Mouse (Mus musculus) liver, embryonic 12.5 days (tissue): Measurements from ENCODE around the gene Uggt1. TPM values are rescaled to one million over a fixed set of nuclear protein-coding genes. Genes with fewer than 3 reads are reported as not detected.

ENCODE experiments used
- ATAC-seq: fragments of 200-750 bp; cut with Nextera tagmentation; 2 replicates; pipeline ENCODE4 v1.8.0; 2017; ENCODE audit warnings: moderate number of reproducible peaks, mild to moderate bottlenecking, moderate library complexity
- H3K27ac ChIP-seq: fragments of 300-500 bp; sonication (generic); 2 replicates; pipeline ENCODE4 v1.5.1; 2016; ENCODE audit warnings: mild to moderate bottlenecking
- H3K27me3 ChIP-seq: fragments of 300-500 bp; sonication (generic); replicated peaks from 2 replicates; pipeline ENCODE4 v1.6.1; 2016; ENCODE audit warnings: mild to moderate bottlenecking, moderate library complexity
- H3K36me3 ChIP-seq: fragments of 300-500 bp; sonication (generic); 2 replicates; pipeline ENCODE4 v1.6.1; 2016; ENCODE audit warnings: mild to moderate bottlenecking, moderate library complexity
- H3K4me1 ChIP-seq: fragments of 300-500 bp; sonication (generic); 2 replicates; pipeline ENCODE4 v1.6.1; 2016
- H3K4me2 ChIP-seq: fragments of 300-500 bp; sonication (generic); 2 replicates; pipeline ENCODE4 v1.6.1; 2016; ENCODE audit warnings: mild to moderate bottlenecking, moderate library complexity
- H3K4me3 ChIP-seq: fragments of 300-500 bp; sonication (generic); 2 replicates; pipeline ENCODE4 v1.5.1; 2016; ENCODE audit warnings: mild to moderate bottlenecking, moderate library complexity
- H3K9ac ChIP-seq: fragments of 300-500 bp; sonication (generic); 2 replicates; pipeline ENCODE4 v1.6.1; 2016; ENCODE audit warnings: mild to moderate bottlenecking, moderate library complexity
- H3K9me3 ChIP-seq: fragments of 300-500 bp; sonication (generic); replicated peaks from 2 replicates; pipeline ENCODE4 v1.6.1; 2016; ENCODE audit warnings: mild to moderate bottlenecking, moderate library complexity
- WGBS: fragments of 180-500 bp; shearing (Covaris S2); methylation state at CpG from one replicate; pipeline ENCODE4 v1.1.7; 2016; ENCODE audit not compliant: insufficient replicate concordance; 5-methylcytosine and 5-hydroxymethylcytosine counted together
- polyA plus RNA-seq: library from polyadenylated mRNA; unstranded; fragments of >200 nt; fragmentation: Nextera tagmentation; extraction: Ambion mirVana; gene quantifications from 2 replicates; pipeline ENCODE4 v1.2.1, GENCODE M21; 2016

The Uggt1 gene
- polyA plus RNA-seq, 1 experiment from 2014 or later, result 28.5 TPM

- no peak overlapping the region for H3K4me3 ChIP-seq
- H3K4me2 ChIP-seq, result no peak overlapping the region
- no peak overlapping the region for H3K27ac ChIP-seq
- no peak overlapping the region for H3K9ac ChIP-seq
- H3K36me3 ChIP-seq, result peaks cover 78% of the 10 kb centered on the region
- ATAC-seq, result no peak
- WGBS, result 66% methylated on average over 7 of the region's 7 CpGs
- H3K9me3 ChIP-seq, result no peaks in the 10 kb centered on the region
- H3K27me3 ChIP-seq, result no peaks in the 10 kb centered on the region
- no peaks in the 10 kb centered on the region for H3K4me1 ChIP-seq
Observed at GRCm38 (mm10) chr1:36230919-36231705, 13.4 kb downstream of the Uggt1 start.

DNA sequence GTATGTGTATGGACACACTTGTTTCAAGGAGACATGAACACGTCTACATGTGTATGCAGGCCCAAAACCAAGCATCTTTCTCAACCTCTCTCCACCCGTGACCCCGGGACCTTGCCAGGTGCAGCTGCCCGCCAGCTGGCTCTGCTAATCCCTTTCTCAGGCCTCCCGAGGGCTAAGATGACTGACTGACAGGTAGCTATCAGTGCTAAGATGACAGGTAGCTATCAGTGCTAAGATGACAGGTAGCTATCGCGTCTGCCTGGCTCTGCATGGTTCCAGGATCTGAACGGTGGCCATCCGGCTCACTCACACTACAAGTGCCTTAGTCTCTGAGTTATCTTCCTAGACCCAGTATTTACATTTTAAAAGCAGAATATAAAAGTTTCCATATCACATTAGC, 16.1 kb downstream of the Uggt1 start:
- no peak overlapping the region for H3K27ac ChIP-seq
- 81% methylated on average over 9 of the region's 9 CpGs for WGBS
- no peaks in the 10 kb centered on the region for H3K4me1 ChIP-seq
- no peaks in the 10 kb centered on the region for H3K27me3 ChIP-seq
- peaks cover 85% of the 10 kb centered on the region for H3K36me3 ChIP-seq
- H3K4me2 ChIP-seq, result no peak overlapping the region
- no peak overlapping the region for H3K9ac ChIP-seq
- H3K9me3 ChIP-seq, result no peaks in the 10 kb centered on the region
- H3K4me3 ChIP-seq, result no peak overlapping the region
- no peak for ATAC-seq

DNA sequence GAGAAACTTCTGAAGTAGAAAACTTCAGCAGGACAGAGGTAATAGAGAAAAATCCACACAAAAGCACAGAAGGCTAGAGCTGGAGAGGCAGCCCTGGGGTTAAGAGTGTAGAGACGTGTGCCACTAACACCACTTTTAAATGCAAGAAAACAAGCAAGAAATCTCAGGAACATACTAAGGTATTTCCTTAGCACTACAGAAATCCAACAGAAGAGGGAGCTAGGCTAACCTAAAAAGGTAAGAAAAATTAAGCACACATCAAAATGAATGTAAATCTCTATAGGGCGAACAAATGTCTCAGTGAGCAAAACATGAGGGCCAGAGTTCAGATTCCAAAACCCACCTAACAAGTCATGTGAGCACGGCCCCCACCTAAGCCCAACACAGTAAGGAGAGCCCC, 19.9 kb downstream of the Uggt1 start:
- Histone ChIP-seq H3K4me2 (no peak overlapping the region), H3K27me3 (no peaks in the 10 kb centered on the region), H3K4me1 (no peaks in the 10 kb centered on the region), H3K36me3 (peaks cover 90% of the 10 kb centered on the region), H3K9me3 (no peaks in the 10 kb centered on the region), H3K4me3 (no peak overlapping the region), H3K9ac (no peak overlapping the region), H3K27ac (no peak overlapping the region)
- no peak for ATAC-seq
- WGBS, result 86% methylated on average over 3 of the region's 3 CpGs

GRCm38 (mm10) chr1:36214324-36214723, 30.2 kb downstream of the Uggt1 start:
- Histone ChIP-seq H3K27me3 (no peaks in the 10 kb centered on the region), H3K4me3 (no peak overlapping the region), H3K4me2 (peak overlapping the region; percentile 32), H3K9me3 (no peaks in the 10 kb centered on the region), H3K27ac (peak overlapping the region; percentile 52; the same call in 1 of the 2 replicates), H3K36me3 (peaks cover 79% of the 10 kb centered on the region), H3K4me1 (peaks cover 22% of the 10 kb centered on the region), H3K9ac (no peak overlapping the region)
- peak; percentile 90 for ATAC-seq
- 40% methylated on average over 4 of the region's 4 CpGs for WGBS

GRCm38 (mm10) chr1:36201739-36202138, 42.8 kb downstream of the Uggt1 start:
- no peak for ATAC-seq
- Histone ChIP-seq H3K27me3 (no peaks in the 10 kb centered on the region), H3K4me1 (peaks cover 4% of the 10 kb centered on the region), H3K4me2 (no peak overlapping the region), H3K9ac (no peak overlapping the region), H3K4me3 (no peak overlapping the region), H3K27ac (no peak overlapping the region), H3K9me3 (no peaks in the 10 kb centered on the region), H3K36me3 (peaks cover 75% of the 10 kb centered on the region)
- 86% methylated on average over 12 of the region's 12 CpGs for WGBS

- 92% methylated on average over 3 of the region's 3 CpGs for WGBS
- Histone ChIP-seq H3K9me3 (no peaks in the 10 kb centered on the region), H3K36me3 (peaks cover 96% of the 10 kb centered on the region), H3K4me2 (no peak overlapping the region), H3K4me1 (no peaks in the 10 kb centered on the region), H3K27me3 (no peaks in the 10 kb centered on the region), H3K4me3 (no peak overlapping the region), H3K27ac (no peak overlapping the region), H3K9ac (no peak overlapping the region)
- no peak for ATAC-seq
Observed at GRCm38 (mm10) chr1:36194482-36194881, 50.0 kb downstream of the Uggt1 start.

- H3K27ac ChIP-seq, result no peak overlapping the region
- no peak overlapping the region for H3K9ac ChIP-seq
- WGBS, result 79% methylated on average over 11 of the region's 11 CpGs
- no peaks in the 10 kb centered on the region for H3K27me3 ChIP-seq
- peaks cover 97% of the 10 kb centered on the region for H3K36me3 ChIP-seq
- H3K4me3 ChIP-seq, result no peak overlapping the region
- no peaks in the 10 kb centered on the region for H3K9me3 ChIP-seq
- H3K4me2 ChIP-seq, result no peak overlapping the region
- no peaks in the 10 kb centered on the region for H3K4me1 ChIP-seq
- no peak for ATAC-seq
Observed at GRCm38 (mm10) chr1:36191966-36192365, 52.6 kb downstream of the Uggt1 start.

DNA sequence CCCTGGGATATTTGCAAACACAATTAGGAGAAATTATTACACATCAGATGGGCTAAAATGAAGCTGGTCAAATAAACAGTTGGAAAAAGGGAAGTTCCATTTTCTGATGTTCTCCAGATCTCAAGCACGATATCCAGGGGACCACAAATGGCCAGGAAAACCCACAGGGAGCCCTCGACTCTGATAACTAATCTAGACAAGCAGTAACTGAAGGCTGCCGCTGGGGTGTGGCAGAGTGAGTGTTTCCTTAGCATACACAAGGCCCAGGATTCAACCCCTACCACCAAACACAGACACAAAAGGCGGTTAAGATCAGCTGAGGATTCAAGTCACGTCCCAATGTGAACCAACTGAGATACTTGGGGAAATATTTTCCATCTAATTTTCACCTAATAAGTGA, 64.5 kb downstream of the Uggt1 start:
- peak; percentile 65 for ATAC-seq
- no peaks in the 10 kb centered on the region for H3K9me3 ChIP-seq
- no peak overlapping the region for H3K4me3 ChIP-seq
- 17% methylated on average over 5 of the region's 5 CpGs for WGBS
- no peak overlapping the region for H3K27ac ChIP-seq
- no peak overlapping the region for H3K4me2 ChIP-seq
- no peaks in the 10 kb centered on the region for H3K27me3 ChIP-seq
- peaks cover 16% of the 10 kb centered on the region for H3K4me1 ChIP-seq
- H3K36me3 ChIP-seq, result peaks cover 92% of the 10 kb centered on the region
- no peak overlapping the region for H3K9ac ChIP-seq

- 88% methylated on average over 8 of the region's 8 CpGs for WGBS
- H3K9ac ChIP-seq, result no peak overlapping the region
- peaks cover 91% of the 10 kb centered on the region for H3K36me3 ChIP-seq
- H3K27me3 ChIP-seq, result no peaks in the 10 kb centered on the region
- H3K4me1 ChIP-seq, result no peaks in the 10 kb centered on the region
- H3K4me2 ChIP-seq, result no peak overlapping the region
- ATAC-seq, result no peak
- H3K4me3 ChIP-seq, result no peak overlapping the region
- H3K27ac ChIP-seq, result no peak overlapping the region
- H3K9me3 ChIP-seq, result no peaks in the 10 kb centered on the region
Observed at GRCm38 (mm10) chr1:36173461-36173860, 71.1 kb downstream of the Uggt1 start.

DNA sequence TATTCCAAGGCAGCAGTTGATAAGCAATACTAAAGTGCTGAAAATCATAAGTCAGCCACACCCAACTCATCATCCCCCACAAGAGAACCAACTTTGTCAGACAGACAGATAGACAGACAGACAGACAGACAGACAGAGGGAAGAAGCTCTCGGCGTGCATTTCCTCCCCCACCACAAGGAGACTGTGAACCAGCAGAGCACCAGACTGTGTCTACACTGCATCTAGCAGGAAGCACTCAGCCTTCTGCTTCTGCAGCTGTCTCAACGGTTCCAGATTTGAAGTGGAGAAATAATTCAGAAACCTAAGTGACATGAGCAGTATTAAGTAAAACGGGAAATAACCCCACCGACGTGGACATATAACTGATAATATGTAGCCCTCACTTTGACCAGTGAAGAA, 71.6 kb downstream of the Uggt1 start:
- Histone ChIP-seq H3K9me3 (no peaks in the 10 kb centered on the region), H3K27me3 (no peaks in the 10 kb centered on the region), H3K9ac (no peak overlapping the region), H3K27ac (no peak overlapping the region), H3K36me3 (peaks cover 90% of the 10 kb centered on the region), H3K4me1 (no peaks in the 10 kb centered on the region), H3K4me3 (no peak overlapping the region), H3K4me2 (no peak overlapping the region)
- 69% methylated on average over 6 of the region's 6 CpGs for WGBS
- no peak for ATAC-seq

GRCm38 (mm10) chr1:36162687-36163086, 81.8 kb downstream of the Uggt1 start:
- ATAC-seq, result 0 out of 2 replicates have a peak, but pooled peaks have one; percentile 28
- no peak overlapping the region for H3K9ac ChIP-seq
- WGBS, result 65% methylated on average over 8 of the region's 8 CpGs
- peaks cover 96% of the 10 kb centered on the region for H3K36me3 ChIP-seq
- no peak overlapping the region for H3K4me2 ChIP-seq
- H3K4me1 ChIP-seq, result peaks cover 29% of the 10 kb centered on the region
- H3K27me3 ChIP-seq, result no peaks in the 10 kb centered on the region
- H3K9me3 ChIP-seq, result no peaks in the 10 kb centered on the region
- no peak overlapping the region for H3K27ac ChIP-seq
- H3K4me3 ChIP-seq, result no peak overlapping the region

DNA sequence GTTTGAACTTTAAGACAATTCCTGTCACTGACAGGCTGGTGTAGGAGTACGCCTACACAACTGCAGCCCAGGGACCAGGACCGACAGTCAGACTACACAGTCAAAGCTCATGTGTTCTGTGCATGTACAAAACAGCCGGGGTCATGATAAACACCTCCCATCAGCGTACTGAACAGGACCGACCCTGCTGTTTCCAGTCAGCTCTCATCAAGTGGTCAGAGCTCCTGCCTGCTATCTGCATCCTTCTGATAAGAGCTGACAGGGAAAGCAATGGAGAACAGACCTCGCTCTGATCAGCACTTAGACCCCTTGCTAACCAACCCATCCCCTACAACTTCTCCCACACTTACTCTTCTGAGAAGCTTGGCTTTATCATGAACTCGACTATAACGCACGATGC, 83.3 kb downstream of the Uggt1 start:
- Histone ChIP-seq H3K27ac (no peak overlapping the region), H3K36me3 (peaks cover 97% of the 10 kb centered on the region)

GRCm38 (mm10) chr1:36160246-36160645, 84.3 kb downstream of the Uggt1 start:
- Histone ChIP-seq H3K4me2 (no peak overlapping the region), H3K9me3 (no peaks in the 10 kb centered on the region), H3K4me3 (no peak overlapping the region), H3K4me1 (peaks cover 29% of the 10 kb centered on the region), H3K9ac (no peak overlapping the region), H3K27ac (0 out of 2 replicates have a peak overlapping the region, but pooled peaks have one; percentile 2), H3K36me3 (peaks cover 98% of the 10 kb centered on the region), H3K27me3 (no peaks in the 10 kb centered on the region)
- no peak for ATAC-seq
- WGBS, result 49% methylated on average over 8 of the region's 8 CpGs

More for the DNA sequence above, 83.3 kb downstream of the Uggt1 start:
- Histone ChIP-seq H3K4me1 (peaks cover 29% of the 10 kb centered on the region), H3K4me2 (no peak overlapping the region), H3K9me3 (no peaks in the 10 kb centered on the region), H3K9ac (no peak overlapping the region), H3K27me3 (no peaks in the 10 kb centered on the region), H3K4me3 (no peak overlapping the region)
- peak; percentile 84 for ATAC-seq
- 15% methylated on average over 9 of the region's 9 CpGs for WGBS
